Mouse (Mus musculus): ENCODE measurements around the gene Cchcr1.
A peak's percentile ranks its signal among the peaks of the same experiment; 100 is the strongest.
"Not testable (repeated sequence)": the region's sequence is repeated elsewhere in the genome, so short reads cannot be mapped to it uniquely, and the experiment has no call there.

Cchcr1 gene

GRCm38 (mm10) chr17:35516652-35517500 lies at the start of gene Cchcr1, which contains the start of gene Tcf19:
Cchcr1 (plus strand) TSS chr17:35517100.
Tcf19 (minus strand) TSS chr17:35516824.
- peak; percentile 85 for DNase-seq (ENCODE audit: extremely low spot score, low read depth, low spot score)

DNA sequence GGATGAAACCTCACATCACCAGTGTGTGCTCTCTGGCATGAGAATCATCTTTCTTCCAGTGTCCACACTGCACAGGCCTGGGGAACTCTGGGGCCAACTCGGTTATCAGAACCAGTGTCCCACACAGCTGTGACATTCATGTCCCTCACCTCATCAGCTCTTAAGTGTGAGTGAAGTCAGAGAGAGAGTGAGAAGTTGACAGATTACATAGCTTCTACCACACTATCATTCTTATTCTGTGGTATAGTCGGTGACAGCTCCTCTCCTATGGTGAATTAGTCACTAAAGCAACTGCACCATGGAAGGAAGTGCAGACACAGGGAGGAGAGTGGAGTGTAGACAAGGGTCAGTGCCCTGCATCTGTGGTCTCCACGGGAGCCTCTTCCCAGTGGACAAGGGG lies 48.0 kb upstream of the Cchcr1 start:
- not testable (repeated sequence) for DNase-seq (ENCODE audit: extremely low spot score, low read depth, low spot score)

DNA sequence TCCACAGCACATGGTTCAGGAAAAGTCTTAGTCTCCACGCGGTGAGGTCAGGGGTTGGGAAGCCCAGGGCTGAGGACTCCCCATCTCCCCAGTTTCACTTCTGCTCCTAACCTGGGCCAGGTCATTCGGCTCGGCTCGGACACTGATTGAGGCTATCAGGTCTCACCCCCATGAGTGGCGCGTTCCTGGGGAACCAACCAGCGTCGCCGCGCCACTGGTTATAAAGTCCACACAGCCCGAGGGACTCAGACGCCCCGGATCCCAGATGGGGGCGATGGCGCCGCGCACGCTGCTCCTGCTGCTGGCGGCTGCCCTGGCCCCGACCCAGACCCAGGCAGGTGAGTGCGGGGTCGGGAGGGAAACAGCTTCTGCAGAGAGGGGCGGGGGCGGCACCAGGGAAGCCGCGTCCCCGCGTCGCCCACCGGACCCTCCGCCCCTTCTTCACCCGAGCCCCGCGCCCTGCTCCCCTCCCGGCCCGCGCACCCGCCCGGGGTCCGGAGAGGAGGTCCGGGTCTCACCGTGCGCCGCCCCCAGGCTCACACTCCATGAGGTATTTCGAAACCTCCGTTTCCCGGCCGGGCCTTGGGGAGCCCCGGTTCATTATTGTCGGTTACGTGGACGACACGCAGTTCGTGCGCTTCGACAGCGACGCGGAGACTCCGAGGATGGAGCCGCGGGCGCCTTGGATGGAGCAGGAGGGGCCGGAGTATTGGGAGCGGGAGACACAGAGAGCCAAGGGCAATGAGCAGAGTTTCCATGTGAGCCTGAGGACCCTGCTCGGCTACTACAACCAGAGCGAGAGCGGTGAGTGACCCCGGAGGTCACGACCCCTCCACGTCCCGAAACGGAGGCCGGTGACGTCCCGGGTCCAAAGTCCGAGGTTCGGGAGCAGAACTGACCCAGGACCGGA lies 46.8 kb upstream of the Cchcr1 start, which contains the start of gene H2-Q10:
Gene H2-Q10, plus strand, starts transcription at position 248 of the 910 bp plus-strand sequence.
- DNase-seq (ENCODE audit: extremely low spot score, low read depth, low spot score) = no peak

DNA sequence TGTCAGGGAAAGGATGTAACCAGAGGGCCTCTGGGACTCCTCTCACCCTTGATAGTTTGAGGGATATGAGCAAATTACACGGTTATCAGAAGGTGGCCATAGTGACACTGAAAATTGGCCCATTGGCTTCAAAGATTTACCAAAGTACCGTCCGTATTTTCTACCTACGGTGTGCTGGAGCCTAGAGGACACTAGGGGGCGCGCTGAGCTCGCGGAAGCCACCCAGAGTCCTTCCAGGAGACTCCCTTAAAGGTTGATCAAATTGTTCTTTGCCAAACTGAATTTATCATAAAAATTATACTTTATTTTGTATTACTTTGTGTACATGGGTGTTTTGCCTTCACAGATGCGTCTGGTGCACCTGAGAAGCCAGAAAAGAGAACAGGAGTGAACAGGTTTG lies 32.8 kb upstream of the Cchcr1 start:
- no peak for DNase-seq (ENCODE audit: extremely low spot score, low read depth, low spot score)

- DNase-seq (ENCODE audit: extremely low spot score, low read depth, low spot score) = no peak
Measured at GRCm38 (mm10) chr17:35485702-35486101, 31.2 kb upstream of the Cchcr1 start.

DNA sequence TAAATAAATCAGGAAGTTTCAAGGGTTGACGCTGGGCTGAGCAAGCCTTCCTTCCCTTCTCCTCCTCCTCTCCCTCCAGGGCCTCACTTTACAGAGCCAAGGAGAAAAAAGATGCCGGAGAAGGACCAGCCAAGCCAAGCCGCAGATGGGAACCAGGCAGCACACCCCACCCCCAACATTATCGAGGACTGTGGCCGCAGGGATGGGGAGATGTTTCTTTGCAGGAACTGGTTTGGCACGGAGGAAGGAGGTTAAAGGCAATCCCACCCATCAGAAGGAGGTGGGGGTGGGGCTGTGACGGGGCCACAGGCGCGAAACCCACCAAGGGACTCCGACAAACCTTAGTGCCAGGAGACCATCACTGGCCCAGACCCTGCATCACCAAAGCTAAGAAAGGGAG lies 30.2 kb upstream of the Cchcr1 start:
- DNase-seq (ENCODE audit: extremely low spot score, low read depth, low spot score) = no peak

DNA sequence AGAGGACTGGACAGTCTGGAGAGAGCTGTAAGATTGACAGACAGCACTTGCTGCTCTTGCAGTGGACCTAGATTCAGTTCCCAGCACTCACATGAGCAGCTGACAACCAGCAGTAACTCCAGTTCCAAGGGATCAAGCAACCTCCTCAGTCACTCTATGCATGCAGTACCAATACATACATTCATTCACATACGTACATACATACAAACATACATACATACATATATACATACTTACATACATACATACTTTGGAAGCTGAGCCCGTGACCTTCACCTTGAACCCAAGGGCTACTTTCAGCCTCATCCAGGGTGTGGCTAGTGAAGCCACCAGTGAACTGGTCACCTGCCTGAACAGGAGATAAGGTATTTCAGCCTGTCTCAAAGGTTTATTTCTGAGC lies 28.9 kb upstream of the Cchcr1 start:
- DNase-seq (ENCODE audit: extremely low spot score, low read depth, low spot score) = no peak

GRCm38 (mm10) chr17:35490320-35490719 lies 26.6 kb upstream of the Cchcr1 start:
- DNase-seq (ENCODE audit: extremely low spot score, low read depth, low spot score) = no peak

GRCm38 (mm10) chr17:35497124-35497523 lies 19.8 kb upstream of the Cchcr1 start:
- DNase-seq (ENCODE audit: extremely low spot score, low read depth, low spot score) = no peak

DNA sequence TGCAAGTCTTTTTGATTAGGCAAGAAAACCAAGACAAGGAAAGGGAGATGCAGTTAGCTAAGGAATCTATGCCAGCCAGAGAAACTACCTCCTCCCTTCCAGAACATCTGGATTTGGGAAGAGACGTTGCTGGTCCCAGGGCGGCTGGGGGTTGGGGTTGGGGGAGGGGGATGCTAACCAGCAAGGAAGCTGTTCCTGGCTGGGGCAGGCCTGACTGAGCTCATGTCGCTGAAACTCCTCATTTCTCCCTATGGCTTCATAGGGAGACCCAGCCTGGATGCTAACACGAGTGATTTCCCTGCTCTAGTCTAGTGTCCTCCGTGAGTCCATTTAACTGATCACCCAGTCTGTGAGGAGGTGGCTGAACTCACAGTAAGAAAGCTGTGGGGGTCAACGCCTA lies 14.7 kb upstream of the Cchcr1 start:
- DNase-seq (ENCODE audit: extremely low spot score, low read depth, low spot score) = no peak

GRCm38 (mm10) chr17:35502762-35503161 lies 14.1 kb upstream of the Cchcr1 start:
- DNase-seq (ENCODE audit: extremely low spot score, low read depth, low spot score) = no peak

GRCm38 (mm10) chr17:35503849-35504248 lies 13.1 kb upstream of the Cchcr1 start:
- DNase-seq (ENCODE audit: extremely low spot score, low read depth, low spot score) = no peak

- DNase-seq (ENCODE audit: extremely low spot score, low read depth, low spot score) = no peak
Measured at GRCm38 (mm10) chr17:35504628-35505481, 12.0 kb upstream of the Cchcr1 start.

DNA sequence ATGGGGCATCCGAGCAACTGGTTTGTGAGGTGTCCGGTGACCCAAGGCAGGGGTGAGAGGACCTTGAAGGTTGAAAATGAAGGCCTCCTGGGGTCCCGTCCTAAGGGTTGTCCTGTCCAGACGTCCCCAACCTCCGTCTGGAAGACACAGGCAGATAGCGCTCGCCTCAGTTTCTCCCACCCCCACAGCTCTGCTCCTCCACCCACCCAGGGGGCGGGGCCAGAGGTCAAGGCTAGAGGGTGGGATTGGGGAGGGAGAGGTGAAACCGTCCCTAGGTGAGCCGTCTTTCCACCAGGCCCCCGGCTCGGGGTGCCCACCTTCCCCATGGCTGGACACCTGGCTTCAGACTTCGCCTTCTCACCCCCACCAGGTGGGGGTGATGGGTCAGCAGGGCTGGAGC lies 11.1 kb upstream of the Cchcr1 start, which contains the start of gene Pou5f1:
Gene Pou5f1, plus strand, starts transcription at position 243 of the 400 bp plus-strand sequence.
- no peak for DNase-seq (ENCODE audit: extremely low spot score, low read depth, low spot score)

DNA sequence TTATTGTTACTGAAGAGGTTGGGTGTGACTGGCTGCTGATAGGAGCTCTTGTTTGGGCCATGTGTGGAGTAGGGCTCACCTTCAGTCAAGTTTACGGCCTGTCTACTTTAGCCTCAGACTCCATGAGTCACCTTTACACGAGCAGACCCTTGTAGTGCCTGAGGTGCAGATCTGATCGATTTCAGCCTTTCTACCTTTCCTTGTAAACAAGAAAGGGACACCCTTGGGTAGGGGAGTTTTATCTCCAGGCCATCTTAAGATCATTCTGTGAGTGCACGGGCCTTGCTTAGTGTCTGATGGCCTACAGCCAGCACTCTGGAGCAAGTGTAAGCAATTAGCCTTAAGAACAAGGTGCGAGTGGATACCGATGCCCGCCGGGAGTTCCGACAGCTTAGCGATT lies 10.0 kb upstream of the Cchcr1 start:
- no peak for DNase-seq (ENCODE audit: extremely low spot score, low read depth, low spot score)

- no peak for DNase-seq (ENCODE audit: extremely low spot score, low read depth, low spot score)
Measured at GRCm38 (mm10) chr17:35507556-35508260, 9.2 kb upstream of the Cchcr1 start.

DNA sequence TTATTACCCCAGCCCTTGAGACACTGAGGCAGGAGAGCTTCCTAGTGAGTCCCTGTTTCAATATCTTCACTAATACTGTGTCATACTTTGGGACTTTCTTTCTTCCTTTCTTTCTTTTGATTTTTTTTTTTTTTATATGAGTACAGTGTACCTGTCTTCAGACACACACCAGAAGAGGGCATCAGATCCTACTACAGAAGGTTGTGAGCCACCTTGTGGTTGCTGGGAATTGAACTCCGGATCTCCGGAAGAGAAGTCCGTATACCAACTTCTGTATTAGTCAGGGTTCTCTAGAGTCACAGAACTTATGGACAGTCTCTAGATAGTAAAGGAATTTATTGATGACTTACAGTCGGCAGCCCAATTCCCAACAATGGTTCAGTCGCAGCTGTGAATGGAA lies 8.6 kb upstream of the Cchcr1 start:
- not testable (repeated sequence) for DNase-seq (ENCODE audit: extremely low spot score, low read depth, low spot score)

GRCm38 (mm10) chr17:35509284-35509683 lies 7.6 kb upstream of the Cchcr1 start:
- no peak for DNase-seq (ENCODE audit: extremely low spot score, low read depth, low spot score)

GRCm38 (mm10) chr17:35512916-35513626 lies 3.8 kb upstream of the Cchcr1 start:
- DNase-seq (ENCODE audit: extremely low spot score, low read depth, low spot score) = no peak

Measured in hindlimb bud, embryonic 11.5 days (tissue).